Mouse (Mus musculus) hindbrain, postnatal 0 days (tissue): ENCODE data around the gene Akr1cl. TPM values are rescaled to one million over a fixed set of nuclear protein-coding genes. Genes with fewer than 3 reads are reported as not detected.
A peak's percentile ranks its signal among the peaks of the same experiment; 100 is the strongest.

ENCODE experiments used
- ATAC-seq: fragments of 200-750 bp; cut with Nextera tagmentation; 2 replicates; pipeline ENCODE4 v1.8.0; 2017; ENCODE audit warnings: mild to moderate bottlenecking, moderate TSS enrichment, moderate library complexity
- DNase-seq: peaks from one replicate; pipeline ENCODE4 v3.0.0-alpha.2; 2015; ENCODE audit warnings: low spot score
- H3K27ac ChIP-seq: fragments of 300-500 bp; sonication (generic); 2 replicates; pipeline ENCODE4 v1.5.1; 2014; ENCODE audit warnings: mild to moderate bottlenecking
- H3K27me3 ChIP-seq: fragments of 300-500 bp; sonication (generic); 2 replicates; pipeline ENCODE4 v1.6.1; 2014; ENCODE audit warnings: low read length, mixed read lengths; ENCODE audit not compliant: insufficient read depth
- H3K36me3 ChIP-seq: fragments of 300-500 bp; sonication (generic); 2 replicates; pipeline ENCODE4 v1.6.1; 2014; ENCODE audit warnings: low read length, mixed read lengths; ENCODE audit not compliant: insufficient read depth
- H3K4me1 ChIP-seq: fragments of 300-500 bp; sonication (generic); 2 replicates; pipeline ENCODE4 v1.6.1; 2014; ENCODE audit warnings: antibody characterized with exemption, low read length, mixed read lengths; ENCODE audit not compliant: insufficient read depth
- H3K4me2 ChIP-seq: fragments of 300-500 bp; sonication (generic); 2 replicates; pipeline ENCODE4 v1.6.1; 2014; ENCODE audit warnings: low read depth, mild to moderate bottlenecking, low read length, moderate library complexity, mixed read lengths
- H3K4me3 ChIP-seq: fragments of 300-500 bp; sonication (generic); 2 replicates; pipeline ENCODE4 v1.5.1; 2014; ENCODE audit warnings: low read length
- H3K9ac ChIP-seq: fragments of 300-500 bp; sonication (generic); replicated peaks from 2 replicates; pipeline ENCODE4 v1.6.1; 2014; ENCODE audit warnings: mild to moderate bottlenecking, low read length, moderate library complexity, mixed read lengths
- H3K9me3 ChIP-seq: fragments of 300-500 bp; sonication (generic); 2 replicates; pipeline ENCODE4 v1.6.1; 2016; ENCODE audit warnings: low read length, mixed read lengths
- CTCF ChIP-seq: IDR thresholded peaks from 2 replicates; pipeline ENCODE4 v1.5.1; 2016; ENCODE audit warnings: antibody characterized with exemption, control low read depth, low read depth
- WGBS: fragments of 180-500 bp; shearing (Covaris S2); extraction: QIAGEN DNeasy Blood & Tissue Kit; methylation state at CpG from one replicate; pipeline ENCODE4 v1.1.7; 2014; 5-methylcytosine and 5-hydroxymethylcytosine counted together
- polyA plus RNA-seq: library from polyadenylated mRNA; unstranded; fragments of >200 nt; fragmentation: Nextera tagmentation; extraction: Ambion mirVana; gene quantifications from 2 replicates; pipeline ENCODE4 v1.2.1, GENCODE M21; 2015
- total RNA-seq: library from RNA; depleted of rRNA; stranded (reverse); fragments of >200 nt; gene quantifications from 2 replicates; pipeline ENCODE4 v1.2.3, GENCODE M21; 2014; rRNA removed

Gene Akr1cl
- total and polyA plus RNA-seq, 2 experiments from 2014 or later: 0.10 TPM; not detected in 1

GRCm38 (mm10) chr1:64975346-64975745 is 57.2 kb downstream of the Akr1cl start:
- ATAC-seq (no peak), DNase-seq (peak; percentile 35)
- no peaks in the 10 kb centered on the region for H3K4me1 ChIP-seq
- no peaks in the 10 kb centered on the region for H3K9me3 ChIP-seq
- no peak overlapping the region for H3K9ac ChIP-seq
- H3K4me3 ChIP-seq: no peak overlapping the region
- H3K36me3 ChIP-seq: no peaks in the 10 kb centered on the region
- H3K4me2 ChIP-seq: no peak overlapping the region
- H3K27me3 ChIP-seq: no peaks in the 10 kb centered on the region
- WGBS: 18% methylated on average over 7 of the region's 7 CpGs
- no peak overlapping the region for H3K27ac ChIP-seq
- no peak for TF ChIP-seq CTCF

- Histone ChIP-seq H3K4me3 (no peak overlapping the region), H3K9me3 (no peaks in the 10 kb centered on the region), H3K36me3 (no peaks in the 10 kb centered on the region), H3K4me1 (no peaks in the 10 kb centered on the region), H3K27me3 (no peaks in the 10 kb centered on the region), H3K4me2 (no peak overlapping the region), H3K9ac (no peak overlapping the region), H3K27ac (no peak overlapping the region)
- TF ChIP-seq CTCF: no peak
- no peak for DNase-seq
- ATAC-seq: no peak
- WGBS: 72% methylated on average over 5 of the region's 5 CpGs
These were observed 61.9 kb downstream of the Akr1cl start for GRCm38 (mm10) chr1:64970685-64971084.

Other genes with a start within 250 kb of the Akr1cl start
- 12.4 and 22.4 TPM in 2 replicates for gene Plekhm3, start 75.9 kb downstream of the Akr1cl start, total RNA-seq
- gene Plekhm3, start 75.9 kb downstream of the Akr1cl start, polyA plus RNA-seq: 4.7 and 6.1 TPM in 2 replicates
- gene Cryge, start 18.4 kb upstream of the Akr1cl start, total RNA-seq: 1.7 TPM in 1 of 2 replicates, not detected in the other
- gene Cryge, start 18.4 kb upstream of the Akr1cl start, polyA plus RNA-seq: not detected in 2 replicates
- gene Crygd, start 30.7 kb upstream of the Akr1cl start, total RNA-seq: not detected in 2 replicates
- not detected in 2 replicates for gene Crygd, start 30.7 kb upstream of the Akr1cl start, polyA plus RNA-seq
- gene Crygc, start 40.9 kb upstream of the Akr1cl start, total RNA-seq: not detected in 2 replicates
- not detected in 2 replicates for gene Crygc, start 40.9 kb upstream of the Akr1cl start, polyA plus RNA-seq
- gene Crygb, start 49.5 kb upstream of the Akr1cl start, total RNA-seq: not detected in 2 replicates
- 0.40 TPM in 1 of 2 replicates, not detected in the other for gene Crygb, start 49.5 kb upstream of the Akr1cl start, polyA plus RNA-seq
- gene Cryga, start 70.6 kb upstream of the Akr1cl start, total RNA-seq: 1.9 and 5.4 TPM in 2 replicates
- 1.2 TPM in 2 replicates for gene Cryga, start 70.6 kb upstream of the Akr1cl start, polyA plus RNA-seq
- gene Gm28845, start 86.8 kb upstream of the Akr1cl start, total RNA-seq: 2.6 TPM in 1 of 2 replicates, not detected in the other
- 0.64 and 0.74 TPM in 2 replicates for gene Gm28845, start 86.8 kb upstream of the Akr1cl start, polyA plus RNA-seq
- gene D630023F18Rik, start 90.5 kb upstream of the Akr1cl start, total RNA-seq: 4.8 and 5.0 TPM in 2 replicates
- 8.6 and 10.0 TPM in 2 replicates for gene D630023F18Rik, start 90.5 kb upstream of the Akr1cl start, polyA plus RNA-seq
- 201 and 210 TPM in 2 replicates for gene Idh1, start 153.7 kb upstream of the Akr1cl start, total RNA-seq
- 338 and 346 TPM in 2 replicates for gene Idh1, start 153.7 kb upstream of the Akr1cl start, polyA plus RNA-seq
- gene Pikfyve, start 153.9 kb upstream of the Akr1cl start, total RNA-seq: 23.4 and 28.2 TPM in 2 replicates
- gene Pikfyve, start 153.9 kb upstream of the Akr1cl start, polyA plus RNA-seq: 8.7 and 10.0 TPM in 2 replicates
- gene Pth2r, start 249.3 kb upstream of the Akr1cl start, total RNA-seq: 0.79 and 3.0 TPM in 2 replicates
- gene Pth2r, start 249.3 kb upstream of the Akr1cl start, polyA plus RNA-seq: 1.8 and 1.9 TPM in 2 replicates